Mouse (Mus musculus) lung, postnatal 36 days (tissue): ENCODE measurements around the gene Ntn5.

Experiments used
- DNase-seq: peaks from one replicate; pipeline ENCODE4 v3.0.0; 2022; ENCODE audit warnings: mixed read lengths

Ntn5 gene

GRCm38 (mm10) chr7:45730727-45731431 lies 47.1 kb downstream of the Ntn5 start:
- peak; percentile 67 for DNase-seq

DNA sequence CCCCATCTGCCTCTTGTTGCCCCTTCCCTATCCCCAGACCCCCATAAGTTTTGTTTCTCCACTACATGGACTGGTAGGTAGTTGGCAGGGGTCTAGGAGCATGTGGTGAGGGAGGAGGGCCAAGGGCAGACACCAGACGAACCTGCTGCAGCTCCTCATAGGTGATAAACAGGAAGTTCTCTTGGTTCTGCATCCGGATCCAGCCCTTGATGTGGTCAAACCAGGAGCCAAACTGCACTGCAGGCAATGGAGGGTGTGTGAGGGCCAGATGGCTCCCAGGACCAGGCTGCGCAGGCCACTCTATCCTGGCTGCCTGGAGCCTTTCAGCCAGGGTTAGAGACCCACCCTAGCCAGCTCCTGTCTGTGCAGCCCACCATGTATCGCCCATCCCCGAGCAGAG lies 49.7 kb downstream of the Ntn5 start:
- no peak for DNase-seq

DNA sequence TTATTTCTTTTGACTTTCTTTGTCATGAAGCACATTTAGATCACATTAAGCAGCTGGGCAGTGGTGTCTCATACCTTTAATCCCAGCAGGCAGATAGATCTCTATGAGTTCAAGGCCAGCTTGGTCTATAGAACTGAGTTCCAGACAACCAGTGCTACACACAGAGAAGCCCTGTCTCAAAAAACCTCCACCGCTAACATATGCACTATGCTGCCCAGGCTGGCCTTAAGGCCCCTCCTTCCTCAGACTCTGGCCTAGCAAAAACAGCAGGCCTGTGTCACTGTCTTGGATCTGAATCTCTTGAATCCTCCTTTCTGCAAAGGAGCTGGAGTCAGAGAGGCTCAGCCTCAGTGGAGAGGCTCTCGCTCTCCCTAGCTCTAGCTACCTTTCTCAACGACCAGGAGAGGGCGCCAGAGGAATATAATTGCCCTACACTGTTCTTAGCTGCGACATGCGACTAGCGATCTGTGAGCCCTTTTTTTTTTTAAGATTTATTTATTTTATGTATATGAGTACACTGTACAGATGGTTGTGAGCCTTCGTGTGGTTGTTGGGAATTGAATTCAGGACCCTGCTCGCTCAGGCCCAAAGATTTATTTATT lies 55.4 kb downstream of the Ntn5 start:
- peak; percentile 91 for DNase-seq

GRCm38 (mm10) chr7:45739820-45740219 lies 56.0 kb downstream of the Ntn5 start:
- DNase-seq: no peak

GRCm38 (mm10) chr7:45741308-45741707 lies 57.5 kb downstream of the Ntn5 start:
- no peak for DNase-seq

DNA sequence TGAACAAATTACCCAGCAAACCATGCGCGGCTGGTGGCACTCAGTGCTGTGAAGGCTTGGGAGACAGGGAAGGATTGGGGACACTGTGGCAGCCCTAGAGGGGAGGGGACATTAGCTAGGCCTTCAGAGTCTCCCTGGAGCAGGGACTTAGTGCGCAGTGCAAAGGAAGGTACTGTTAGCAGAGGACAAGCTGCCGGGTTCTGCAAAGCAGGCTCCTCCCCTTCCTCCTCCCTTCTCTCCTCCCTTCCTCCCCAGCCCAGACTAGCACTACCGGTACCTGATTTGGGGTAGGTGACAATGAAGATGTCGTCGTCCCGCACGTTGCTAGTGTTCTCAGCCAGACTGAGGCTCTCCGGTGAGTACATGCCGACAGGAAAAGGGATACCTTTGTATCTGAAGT lies 58.0 kb downstream of the Ntn5 start:
- peak; percentile 52 for DNase-seq

- peak; percentile 41 for DNase-seq
Measured at GRCm38 (mm10) chr7:45742338-45742737, 58.5 kb downstream of the Ntn5 start.
